Mouse (Mus musculus): ENCODE data around the gene Mob3a.

Mob3a gene

DNA sequence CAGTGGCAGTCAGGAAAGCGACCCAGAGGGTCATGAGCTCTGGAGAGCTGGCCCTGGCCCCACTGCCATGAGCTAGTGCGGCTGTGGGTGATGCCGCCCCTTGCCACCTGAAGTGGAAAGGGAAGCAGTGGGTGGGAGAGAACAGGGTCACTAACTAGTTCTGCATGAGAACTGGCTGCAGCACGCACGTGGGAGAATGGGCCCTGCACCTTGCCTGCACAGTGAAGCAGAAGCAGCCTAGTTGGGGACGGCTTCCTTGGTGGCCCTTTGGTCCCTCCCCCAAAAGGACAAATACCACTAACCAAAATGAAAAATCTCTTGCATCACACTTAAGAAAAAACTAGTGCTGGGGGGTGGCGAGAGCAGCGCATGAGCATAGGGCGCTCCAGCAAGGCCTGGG lies 3.2 kb downstream of the Mob3a start:
- no peak for DNase-seq

DNA sequence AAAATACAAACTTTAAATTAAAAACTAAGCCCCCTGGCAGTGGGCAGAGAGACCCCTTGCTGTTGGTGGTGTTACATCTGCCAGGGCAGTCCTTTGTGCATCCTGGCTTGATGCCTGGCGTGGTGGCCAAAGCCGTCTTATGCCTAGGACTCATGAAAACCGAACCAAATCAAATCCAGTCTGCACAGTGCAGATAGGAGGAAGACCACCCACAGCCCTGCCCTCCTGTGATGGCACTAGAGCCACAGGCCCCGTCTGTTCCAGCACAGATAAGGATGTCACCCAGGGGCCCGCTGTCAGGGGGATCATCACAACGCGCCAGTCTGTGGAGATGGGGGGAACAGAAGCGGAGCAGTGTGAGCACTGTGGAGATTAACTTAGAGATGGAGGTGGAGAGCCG lies 4.0 kb downstream of the Mob3a start:
- DNase-seq = no peak

- no peak for DNase-seq
These were observed 4.4 kb downstream of the Mob3a start for GRCm38 (mm10) chr10:80697393-80697787.

- no peak for DNase-seq
These were observed 5.0 kb downstream of the Mob3a start for GRCm38 (mm10) chr10:80696502-80697392.

DNA sequence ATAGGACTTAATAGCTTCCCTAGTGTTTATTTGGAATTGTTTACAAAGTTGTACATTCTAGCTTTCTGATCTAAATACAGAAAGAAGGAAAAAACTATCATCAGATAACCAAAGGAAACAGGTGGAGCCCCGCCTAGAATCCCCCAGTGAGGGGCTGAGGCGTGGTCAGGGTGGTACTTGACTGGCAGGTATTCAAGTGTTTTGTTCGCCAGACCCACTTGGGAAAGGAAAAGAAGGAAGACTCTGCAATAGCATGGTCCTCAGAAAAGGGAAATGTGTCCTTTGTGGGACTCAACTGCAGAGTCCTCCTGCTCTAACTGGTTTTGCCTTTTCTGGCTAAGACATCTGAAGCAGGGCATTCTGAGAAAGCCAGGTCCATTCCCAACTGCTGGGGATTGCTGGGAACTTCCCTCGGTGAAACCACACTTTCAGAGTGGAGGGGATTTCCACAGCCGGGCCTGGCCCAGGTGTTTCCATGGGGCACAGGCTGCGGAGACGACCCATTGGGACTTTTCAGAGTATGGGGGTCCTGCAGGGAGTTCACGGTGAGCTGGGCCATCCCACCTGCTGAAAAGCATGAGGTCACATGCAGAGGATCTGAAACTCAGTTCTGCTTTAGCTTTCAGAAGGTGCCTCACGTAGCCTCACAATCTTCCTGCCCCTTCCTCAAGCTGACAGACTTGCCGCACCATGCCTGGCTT lies 5.8 kb downstream of the Mob3a start:
- no peak for DNase-seq

- no peak for DNase-seq
These were observed 6.6 kb downstream of the Mob3a start for GRCm38 (mm10) chr10:80695186-80695585.

DNA sequence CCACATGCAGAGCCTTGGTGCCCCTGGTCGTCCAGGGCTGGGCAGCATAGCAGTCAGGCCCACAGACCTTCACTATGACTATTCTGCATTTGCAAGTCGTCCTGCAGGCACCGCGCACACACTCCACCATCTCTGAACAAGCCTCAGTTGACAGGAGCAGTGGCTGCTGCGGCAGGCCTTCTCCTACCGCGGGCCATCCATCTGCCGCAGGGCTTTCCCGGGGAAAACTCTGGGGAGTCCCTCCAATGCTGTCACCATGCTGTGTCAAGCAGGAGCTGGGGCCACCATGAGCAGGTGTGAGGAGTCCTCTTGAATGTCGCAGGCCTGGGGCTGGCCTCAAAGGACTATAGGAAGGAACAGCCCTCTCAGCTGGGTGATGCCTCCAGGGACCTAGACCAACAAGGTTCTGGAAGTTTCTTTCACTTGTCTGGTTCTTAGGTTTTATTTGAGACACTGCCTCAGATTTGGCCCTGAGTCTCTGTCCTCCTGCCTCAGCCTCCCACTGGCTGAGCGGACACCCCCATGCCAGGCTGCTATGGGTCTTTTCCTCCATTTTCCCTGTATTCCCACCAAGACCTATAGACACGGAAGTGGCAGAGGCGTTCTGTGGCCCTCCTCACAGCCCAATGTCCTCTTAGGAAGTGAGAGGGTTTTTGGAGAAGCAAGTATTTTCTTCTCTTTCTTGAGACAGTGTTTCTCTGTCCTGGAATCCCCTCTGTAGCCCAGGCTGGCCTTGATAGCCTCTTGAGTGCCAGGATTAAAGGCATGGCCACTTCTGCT lies 7.4 kb downstream of the Mob3a start:
- DNase-seq = no peak

DNA sequence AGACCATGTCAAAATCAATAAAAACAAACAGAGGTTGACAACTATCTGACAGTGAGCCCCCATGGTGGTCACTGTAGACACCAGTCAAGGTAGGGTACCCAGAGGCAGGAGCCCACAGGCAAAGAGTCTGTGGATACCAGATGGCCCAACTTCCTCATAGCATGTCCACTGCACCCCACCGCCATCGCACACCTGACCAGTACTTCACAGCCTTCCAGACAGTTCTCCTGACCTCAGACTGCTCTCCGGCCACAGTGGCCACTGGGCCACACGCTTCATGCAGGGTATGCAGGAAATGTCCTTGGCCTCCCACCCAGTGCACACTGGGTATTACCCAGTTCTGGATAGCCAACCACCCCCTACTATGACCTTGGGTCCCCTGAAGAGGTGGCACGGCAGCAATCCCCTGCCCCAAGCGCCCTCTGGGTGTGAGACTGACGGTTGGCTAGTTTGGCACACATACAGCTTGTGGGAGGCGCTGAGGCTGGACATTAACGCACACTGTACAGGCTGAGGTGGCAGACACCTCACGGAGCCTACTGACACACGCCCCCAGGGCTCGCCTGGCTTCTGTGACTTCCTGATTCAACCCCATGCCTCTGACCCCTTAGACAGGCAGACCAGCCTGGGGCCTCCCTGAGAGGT lies 8.3 kb downstream of the Mob3a start:
- DNase-seq = no peak

DNA sequence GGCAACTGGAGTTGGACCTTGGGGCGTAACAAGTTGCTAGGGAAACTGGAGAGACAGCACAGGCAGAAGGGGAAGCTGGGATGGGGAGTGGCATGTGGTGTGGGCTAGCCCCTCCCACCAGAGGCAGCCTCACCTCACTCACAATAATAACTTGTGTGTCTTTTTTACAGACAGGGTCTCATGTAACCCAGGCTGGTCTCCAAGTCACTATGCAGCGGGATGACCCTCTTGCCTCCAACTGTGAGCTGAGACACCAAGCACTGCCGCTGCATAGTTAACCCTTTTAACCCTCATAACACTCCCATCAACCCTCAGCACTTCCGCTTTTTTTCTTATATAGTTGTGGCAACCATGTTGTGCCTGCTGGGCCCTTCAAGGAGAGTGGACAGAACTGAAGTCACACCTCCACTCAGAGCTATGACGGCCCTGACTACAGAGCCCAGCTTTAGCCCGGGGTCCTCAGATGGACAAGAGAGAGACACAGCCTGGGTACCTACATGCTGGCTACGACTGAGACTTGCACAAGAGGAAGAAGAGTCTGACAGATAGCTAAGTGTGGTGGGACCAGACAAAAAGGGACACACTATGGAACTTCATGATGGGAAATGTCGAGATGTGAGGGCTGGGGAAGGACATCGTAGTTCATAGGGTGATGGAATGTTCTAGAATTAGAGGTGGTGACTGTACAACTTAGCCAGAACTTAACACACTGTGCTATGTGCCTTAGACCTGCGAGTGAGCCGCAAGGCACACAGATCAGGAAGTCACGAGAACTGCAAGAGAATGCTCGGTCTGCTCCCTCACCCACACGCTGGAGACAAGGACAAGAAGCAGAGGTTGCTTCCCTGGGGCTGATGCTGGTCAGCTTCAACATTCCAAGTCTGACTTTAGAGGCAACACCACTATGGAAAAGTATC lies 9.3 kb downstream of the Mob3a start:
- no peak for DNase-seq

- peak; percentile 71 for DNase-seq
These were observed 13.9 kb downstream of the Mob3a start for GRCm38 (mm10) chr10:80687850-80688249.

DNA sequence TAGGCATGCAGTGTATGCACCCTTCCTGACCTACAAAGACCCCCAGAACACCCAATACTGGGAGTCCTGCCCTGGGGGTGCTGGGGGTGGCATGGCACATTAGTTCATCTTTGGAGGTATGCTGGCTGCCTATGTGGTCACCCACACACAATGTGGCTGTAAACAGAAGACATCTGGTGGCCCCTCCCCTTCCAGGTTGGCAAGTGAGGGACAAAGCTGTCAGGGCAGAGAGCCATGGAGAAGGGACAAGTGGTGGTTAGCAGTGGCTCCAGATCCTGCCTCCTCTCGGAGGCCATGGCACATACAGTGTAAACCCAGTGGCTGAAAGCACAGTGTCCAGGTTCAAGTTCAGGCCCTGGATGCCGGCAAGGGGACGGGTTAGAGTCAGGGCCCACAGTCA lies 15.2 kb downstream of the Mob3a start:
- DNase-seq = no peak

- DNase-seq = no peak
These were observed 16.8 kb downstream of the Mob3a start for GRCm38 (mm10) chr10:80684984-80685383.

DNA sequence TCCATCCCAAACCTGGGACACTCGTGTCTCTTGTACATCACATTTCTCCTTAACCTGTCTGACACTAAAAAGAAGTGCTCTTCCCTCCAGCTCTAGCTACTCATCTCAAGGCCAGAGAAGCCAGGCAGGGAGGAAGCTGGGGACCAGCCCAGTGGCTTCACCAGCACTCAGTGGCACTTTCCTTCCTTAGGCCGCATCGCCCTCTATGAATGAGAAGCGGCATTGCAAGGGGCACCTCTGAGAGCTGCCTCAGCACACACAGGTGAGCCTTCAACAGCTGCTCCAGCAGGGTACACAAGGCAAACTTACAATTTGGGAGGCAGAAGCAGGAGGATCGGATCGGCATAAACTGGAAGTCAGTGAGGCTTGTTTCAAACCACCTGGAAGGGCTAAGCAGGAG lies 17.6 kb downstream of the Mob3a start:
- DNase-seq = no peak

GRCm38 (mm10) chr10:80683647-80684046 lies 18.1 kb downstream of the Mob3a start:
- no peak for DNase-seq

DNA sequence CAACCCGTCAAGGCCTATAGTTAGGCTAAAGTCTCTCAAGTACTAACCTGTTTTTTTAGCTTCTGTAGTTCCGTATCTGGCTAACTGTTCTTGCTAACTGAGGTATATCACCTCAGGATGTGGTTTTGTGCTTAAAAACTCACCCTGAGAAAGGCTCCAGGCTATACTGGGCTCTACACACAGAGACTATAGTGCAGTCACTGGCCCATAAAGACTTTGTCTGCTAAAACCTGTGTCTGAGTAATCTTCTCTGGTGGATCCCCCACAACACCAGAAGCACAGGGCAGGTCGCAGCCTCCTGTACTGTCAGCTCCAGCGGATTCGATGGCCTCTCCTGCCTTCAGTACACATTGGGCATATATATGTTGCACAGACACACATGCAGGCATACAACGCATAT lies 19.8 kb downstream of the Mob3a start:
- DNase-seq = no peak

- DNase-seq = peak; percentile 46
These were observed 21.5 kb downstream of the Mob3a start for GRCm38 (mm10) chr10:80680260-80680696.

DNA sequence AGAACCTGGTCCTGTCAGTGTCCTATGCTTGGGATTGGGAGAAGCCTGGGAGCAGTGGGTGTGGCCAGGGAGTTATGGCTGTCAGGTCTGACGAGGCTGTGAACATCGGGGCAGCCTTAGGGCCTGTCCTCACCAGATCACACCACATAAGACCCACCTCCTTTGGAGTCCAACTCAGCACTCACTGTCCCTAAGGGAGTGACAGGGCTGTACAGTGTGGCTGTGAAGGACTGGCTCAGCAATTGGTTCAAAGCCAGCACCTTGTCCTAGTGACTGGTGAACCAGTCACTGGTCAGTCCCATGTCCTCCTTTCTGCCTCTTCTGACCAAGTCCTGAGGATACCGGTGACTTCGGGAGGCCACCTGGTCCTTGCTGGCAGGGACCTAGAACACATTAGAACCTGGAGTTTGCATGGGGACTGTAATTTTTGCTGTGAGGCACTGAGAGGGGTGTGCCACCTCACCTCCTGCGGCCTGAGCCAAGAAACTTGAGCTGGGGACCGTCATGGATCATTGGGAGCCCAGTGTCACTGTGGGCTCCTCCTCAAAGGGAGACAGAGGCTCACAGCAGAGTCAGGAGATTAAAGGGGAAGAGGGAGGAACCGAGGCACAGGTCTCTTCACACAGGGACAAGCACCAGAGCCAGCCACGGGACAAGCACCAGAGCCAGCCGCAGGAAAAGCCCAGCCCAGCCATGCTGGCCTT lies 22.1 kb downstream of the Mob3a start:
- peak; percentile 65 for DNase-seq

DNA sequence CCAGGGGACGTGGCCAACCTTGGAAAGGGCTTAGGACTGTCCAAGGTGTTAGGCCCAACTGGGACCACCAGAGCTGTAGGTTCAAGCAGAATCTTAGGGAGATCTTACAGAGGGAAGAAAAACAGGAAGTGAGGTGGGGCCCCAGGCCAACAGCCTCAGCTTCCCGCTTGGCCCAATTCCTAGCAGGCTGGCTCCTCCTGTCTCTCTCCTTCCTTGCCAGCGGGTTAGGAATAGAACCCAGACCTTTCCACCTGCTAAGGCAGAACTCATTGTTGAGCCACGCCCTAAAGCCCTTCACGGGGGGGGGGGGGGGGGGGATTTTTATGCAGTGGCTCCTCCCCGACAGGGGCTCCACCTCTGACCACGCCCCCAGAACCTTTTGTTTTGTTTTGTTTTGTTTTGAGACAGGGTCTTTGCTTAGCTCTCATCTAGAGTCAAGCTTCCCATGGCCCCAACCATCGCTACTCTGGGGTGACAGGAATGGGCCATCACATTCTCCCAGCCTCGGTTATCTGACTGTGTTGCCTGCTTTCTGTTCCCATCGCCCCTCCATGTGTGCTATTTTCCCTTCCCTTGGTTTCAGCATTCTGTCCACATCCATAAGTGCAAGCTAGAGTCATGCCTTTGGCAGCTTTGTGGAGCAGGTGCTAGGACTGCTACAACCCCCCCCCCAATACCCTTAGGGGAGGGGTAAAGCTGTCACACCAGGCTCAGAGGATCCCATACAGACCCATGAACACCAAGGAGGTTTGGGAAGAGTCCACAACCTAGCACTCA lies 23.0 kb downstream of the Mob3a start:
- DNase-seq = peak; percentile 49

GRCm38 (mm10) chr10:80677942-80678436 lies 23.8 kb downstream of the Mob3a start, which contains the start of gene Mknk2:
TSS of gene Mknk2 (minus strand) at chr10:80678112.
- DNase-seq = peak; percentile 92

Measured in cerebellum, adult 11-12 months (tissue).